Mouse (Mus musculus) lung, postnatal 14 days (tissue): ENCODE measurements around the gene Mark3.

ENCODE experiments used
- DNase-seq: peaks from one replicate; pipeline ENCODE4 v3.0.0; 2021

Gene Mark3

GRCm38 (mm10) chr12:111677421-111677820 lies 103.1 kb downstream of the Mark3 start:
- no peak for DNase-seq

DNA sequence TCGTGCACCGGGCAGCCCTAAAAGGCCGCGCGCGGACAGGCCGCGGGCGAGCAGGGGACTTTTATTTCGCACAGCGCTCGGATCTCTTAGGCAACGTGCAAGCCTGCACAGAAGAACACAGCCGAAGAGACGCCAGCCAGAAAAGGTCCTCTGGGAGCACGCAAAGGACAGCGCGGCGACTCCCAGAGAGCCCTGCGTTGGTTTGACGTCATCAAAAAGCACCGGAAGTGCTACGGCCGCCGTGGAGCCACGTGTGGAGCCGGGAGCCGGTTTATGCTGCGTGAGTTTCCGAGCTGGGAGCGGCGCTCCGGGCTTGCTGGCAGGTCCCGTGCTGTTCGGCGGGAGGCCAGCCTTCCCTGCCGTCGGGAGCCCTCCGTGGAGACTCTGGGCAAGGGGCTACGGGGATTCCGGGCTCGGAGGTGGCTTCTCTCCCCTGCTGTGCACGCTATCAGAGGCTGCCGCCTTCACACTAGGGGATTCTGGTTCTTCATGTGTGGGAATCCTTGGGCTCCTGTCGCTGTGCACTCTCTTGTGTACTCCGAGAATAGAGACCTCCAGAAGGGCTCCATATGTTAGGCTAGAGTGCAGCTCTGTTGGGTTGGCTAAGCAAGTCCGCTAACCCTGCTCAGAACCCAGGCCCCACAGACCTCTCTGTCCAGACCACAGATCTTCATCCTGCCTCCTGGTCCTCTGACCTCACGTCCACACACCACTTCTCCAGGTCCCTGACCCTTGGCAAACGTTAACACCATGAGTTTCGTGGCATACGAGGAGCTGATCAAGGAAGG lies 103.8 kb downstream of the Mark3 start, which contains the start of gene Trmt61a:
TSS of gene Trmt61a (plus strand) at position 224 of the 788 bp plus-strand sequence.
- peak; percentile 93 for DNase-seq

DNA sequence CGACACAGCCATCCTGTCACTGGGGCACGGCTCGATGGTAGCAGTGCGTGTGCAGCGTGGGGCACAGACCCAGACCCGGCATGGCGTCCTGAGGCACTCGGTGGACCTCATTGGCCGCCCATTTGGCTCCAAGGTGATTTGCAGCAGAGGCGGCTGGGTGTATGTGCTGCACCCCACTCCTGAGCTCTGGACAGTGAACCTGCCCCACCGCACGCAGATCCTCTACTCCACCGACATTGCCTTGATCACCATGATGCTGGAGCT lies 104.3 kb downstream of the Mark3 start:
- DNase-seq = no peak

DNA sequence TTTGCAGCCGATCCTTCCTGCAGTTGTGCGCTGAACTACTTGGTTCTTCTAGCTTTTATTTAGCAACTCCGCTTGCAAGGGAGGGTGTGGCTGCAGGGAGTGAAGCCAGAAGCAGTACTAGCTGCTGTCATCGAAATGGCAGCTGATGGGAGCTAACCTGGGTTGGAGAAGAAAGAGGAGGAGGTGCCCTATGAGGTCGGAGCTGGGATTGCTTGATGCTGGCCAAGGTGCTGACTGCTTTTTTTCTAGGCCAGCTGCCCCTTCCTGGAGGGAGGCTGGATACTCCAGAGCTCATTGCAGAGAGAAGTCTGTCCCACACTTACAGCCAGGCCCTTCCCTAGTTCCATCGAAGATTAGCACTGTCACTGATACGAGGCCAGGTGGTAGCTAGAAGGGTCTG lies 104.7 kb downstream of the Mark3 start:
- no peak for DNase-seq

DNA sequence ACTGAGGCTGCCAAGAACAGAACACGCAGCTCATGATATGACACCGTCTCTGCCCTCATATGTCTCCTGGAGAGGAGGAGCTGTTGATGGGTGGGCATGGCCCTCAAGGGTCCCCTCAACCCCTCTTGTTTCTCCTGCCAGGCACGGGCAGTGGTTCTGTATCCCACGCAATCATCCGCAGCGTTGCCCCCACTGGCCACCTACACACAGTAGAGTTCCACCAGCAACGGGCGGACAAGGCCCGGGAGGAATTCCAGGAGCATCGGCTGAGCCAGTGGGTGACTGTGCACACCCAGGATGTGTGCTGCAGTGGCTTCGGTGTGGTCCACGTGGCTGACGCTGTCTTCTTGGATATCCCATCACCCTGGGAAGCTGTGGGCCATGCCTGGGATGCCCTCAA lies 106.3 kb downstream of the Mark3 start:
- DNase-seq = no peak

DNA sequence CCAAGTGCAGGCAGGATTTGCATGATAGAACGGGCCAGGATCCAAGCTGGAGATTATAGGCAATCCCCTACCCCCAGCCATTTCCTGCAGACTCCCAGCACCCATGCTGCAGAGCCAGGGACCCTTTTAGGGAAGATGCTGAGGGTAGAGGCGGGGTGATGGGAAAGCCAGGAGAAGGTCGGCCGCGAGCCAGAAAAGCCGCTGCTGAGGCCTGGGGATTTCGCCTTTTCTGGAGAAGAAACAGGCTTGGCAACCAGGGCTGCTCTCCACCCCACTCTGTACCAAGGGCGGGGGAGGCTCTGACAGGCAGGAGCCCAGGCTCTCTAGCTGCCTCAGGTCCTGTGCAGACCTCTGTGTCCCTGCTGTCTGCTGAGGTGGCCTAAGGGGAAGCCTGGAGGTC lies 107.0 kb downstream of the Mark3 start:
- DNase-seq = peak; percentile 37

DNA sequence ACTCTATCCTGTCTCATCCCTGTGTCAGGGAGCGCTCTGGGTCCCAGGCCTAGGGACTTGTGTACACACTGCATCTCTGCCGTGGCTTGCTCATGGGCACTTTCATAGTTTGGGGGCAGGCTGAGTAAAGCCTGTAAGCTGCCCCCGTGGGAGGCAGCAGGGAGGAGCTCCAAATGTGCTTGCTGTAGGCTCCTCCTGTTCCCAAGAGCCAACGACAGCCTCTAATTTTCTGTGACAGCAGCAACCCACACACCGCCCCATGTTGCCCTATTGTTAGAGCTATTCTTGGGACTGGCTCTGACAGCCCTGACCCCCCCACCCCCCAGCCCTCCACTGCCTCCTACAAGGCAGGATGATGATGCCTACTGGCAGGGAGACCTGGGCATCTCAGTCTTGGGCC lies 107.7 kb downstream of the Mark3 start:
- no peak for DNase-seq

DNA sequence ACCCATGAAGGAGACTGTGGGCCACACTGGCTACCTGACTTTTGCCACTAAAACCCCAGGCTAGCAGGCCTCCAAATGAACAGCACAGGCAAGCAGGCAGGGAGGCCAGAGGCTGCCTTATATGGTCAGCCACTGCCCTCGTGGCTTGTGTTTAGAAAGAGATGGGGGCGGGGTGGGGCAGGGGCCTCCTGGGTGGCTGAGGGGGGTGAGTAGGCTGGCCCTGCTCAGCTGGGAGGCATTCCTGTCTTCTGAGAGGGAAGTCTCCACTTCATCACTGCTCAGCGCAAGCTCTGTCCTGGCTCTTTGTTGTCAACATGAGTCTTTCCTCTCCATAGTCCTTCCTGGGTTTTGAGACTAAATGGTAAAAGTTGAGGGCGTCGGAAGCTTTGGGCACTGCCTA lies 108.5 kb downstream of the Mark3 start:
- DNase-seq = no peak

GRCm38 (mm10) chr12:111686390-111686789 lies 112.1 kb downstream of the Mark3 start:
- no peak for DNase-seq

- peak; percentile 78 for DNase-seq
Observed at GRCm38 (mm10) chr12:111687350-111688068, 113.2 kb downstream of the Mark3 start.

- no peak for DNase-seq
Observed at GRCm38 (mm10) chr12:111688069-111688428, 113.7 kb downstream of the Mark3 start.

GRCm38 (mm10) chr12:111689426-111689825 lies 115.1 kb downstream of the Mark3 start:
- peak; percentile 40 for DNase-seq

DNA sequence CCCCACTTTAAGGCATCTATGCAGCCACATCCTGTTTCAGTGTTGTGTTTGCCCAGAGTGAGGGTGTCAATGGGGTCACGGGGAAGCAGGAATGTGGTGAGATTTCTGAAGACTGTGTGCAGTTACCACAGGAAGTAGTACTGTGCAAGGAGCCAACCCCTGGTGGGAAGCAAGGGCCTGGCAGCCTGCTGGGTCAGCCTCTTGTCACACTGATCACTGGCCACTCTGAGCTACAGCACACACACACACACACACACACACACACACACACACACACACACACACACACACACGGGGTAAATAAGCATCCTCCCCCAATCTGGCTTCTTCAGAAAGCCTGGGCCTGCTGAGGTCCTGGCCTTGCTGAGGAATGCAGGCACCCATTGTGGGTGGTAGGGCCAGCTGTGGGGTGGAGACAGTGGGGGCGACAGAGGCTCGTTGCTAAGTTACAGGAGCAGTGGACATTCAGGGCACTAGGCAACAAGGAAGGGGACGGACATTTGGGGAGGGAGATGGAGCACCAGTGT lies 117.1 kb downstream of the Mark3 start:
- DNase-seq = peak; percentile 46

GRCm38 (mm10) chr12:111692899-111693298 lies 118.6 kb downstream of the Mark3 start:
- DNase-seq = no peak

DNA sequence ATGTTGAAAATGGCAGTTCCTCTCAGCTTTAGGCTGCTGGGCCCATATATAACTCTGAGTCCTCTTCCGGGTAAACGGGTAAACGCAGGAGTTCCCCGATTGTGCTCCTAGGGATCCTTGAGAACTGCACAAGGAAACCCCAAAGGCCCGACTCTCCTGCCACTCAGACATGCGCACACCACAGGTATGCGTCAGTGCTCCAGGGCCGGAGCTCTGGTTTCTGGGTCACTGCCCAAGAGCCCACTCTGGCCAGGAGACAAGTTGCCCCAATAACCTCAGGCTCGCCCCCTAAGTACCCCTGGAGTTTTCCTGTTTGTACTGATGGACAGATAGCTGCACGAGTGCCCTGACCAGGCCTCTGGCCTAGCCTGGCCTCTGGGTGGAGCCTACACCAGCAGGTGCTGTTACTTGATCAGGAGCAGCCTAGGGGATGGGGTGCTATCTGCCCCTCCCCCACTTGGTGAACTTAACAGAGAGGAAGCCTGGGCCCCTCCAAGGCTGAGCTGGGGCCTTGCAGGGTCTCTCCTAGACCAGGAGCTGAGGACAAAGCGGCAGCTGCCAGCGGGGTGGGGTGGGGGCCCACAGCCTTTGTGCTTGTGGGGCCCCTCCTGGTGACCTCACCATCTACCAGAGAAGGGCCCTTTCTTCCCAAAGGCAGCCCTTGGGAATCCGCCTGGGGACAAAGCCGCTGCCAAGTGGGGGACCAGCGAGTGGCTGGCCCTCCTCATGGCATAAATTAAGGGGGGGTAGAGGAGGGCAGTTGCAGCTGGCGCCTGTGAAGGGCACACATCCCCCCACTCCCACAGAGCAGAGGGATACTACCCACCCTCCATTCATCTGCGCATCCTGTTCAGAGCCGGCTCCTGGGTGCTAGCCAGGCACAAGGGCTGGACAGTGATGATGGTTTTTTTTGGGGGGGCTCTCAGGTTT lies 119.3 kb downstream of the Mark3 start:
- DNase-seq = no peak

GRCm38 (mm10) chr12:111694271-111694781 lies 120.0 kb downstream of the Mark3 start:
- peak; percentile 44 for DNase-seq

- DNase-seq = peak; percentile 43
Observed at GRCm38 (mm10) chr12:111694880-111695804, 120.8 kb downstream of the Mark3 start.

- peak; percentile 83 for DNase-seq
Observed at GRCm38 (mm10) chr12:111696239-111696638, 121.9 kb downstream of the Mark3 start.

- DNase-seq = no peak
Observed at GRCm38 (mm10) chr12:111697708-111698107, 123.4 kb downstream of the Mark3 start.

DNA sequence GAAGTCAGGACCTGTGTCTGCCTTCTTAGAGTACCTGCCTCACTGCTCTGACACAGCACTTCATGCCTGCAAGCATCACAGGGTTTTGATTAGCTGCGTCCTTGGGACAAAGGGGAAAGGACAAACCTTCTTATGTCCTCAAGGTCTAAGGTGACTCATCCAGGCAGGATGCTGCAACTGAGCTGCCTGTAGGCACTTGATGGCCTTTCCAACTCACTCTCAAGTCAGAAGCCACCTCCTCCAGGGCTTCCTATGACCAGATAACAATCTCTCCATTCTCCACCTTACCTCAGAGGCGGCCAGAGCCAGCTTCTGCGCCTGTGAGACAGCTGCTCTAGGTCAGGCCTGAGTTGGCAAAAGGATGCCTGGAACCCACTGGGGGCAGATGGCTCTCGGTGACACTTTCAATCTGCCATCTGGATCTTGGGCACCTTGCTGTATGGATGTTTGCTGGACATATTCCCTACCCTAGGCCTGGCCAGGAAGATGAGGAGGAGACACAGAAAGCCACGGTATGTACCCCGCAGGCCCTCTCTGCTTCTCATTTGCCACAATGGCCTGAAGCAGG lies 124.1 kb downstream of the Mark3 start:
- DNase-seq = no peak

GRCm38 (mm10) chr12:111699542-111699941 lies 125.2 kb downstream of the Mark3 start:
- DNase-seq = no peak
